Mouse (Mus musculus): ENCODE measurements around the gene Tecpr1. TPM values are rescaled to one million over a fixed set of nuclear protein-coding genes. Genes with fewer than 3 reads are reported as not detected.

Gene Tecpr1
- total and polyA plus RNA-seq, 3 experiments, result 6.9 to 20.1 (median 10.8) TPM

DNA sequence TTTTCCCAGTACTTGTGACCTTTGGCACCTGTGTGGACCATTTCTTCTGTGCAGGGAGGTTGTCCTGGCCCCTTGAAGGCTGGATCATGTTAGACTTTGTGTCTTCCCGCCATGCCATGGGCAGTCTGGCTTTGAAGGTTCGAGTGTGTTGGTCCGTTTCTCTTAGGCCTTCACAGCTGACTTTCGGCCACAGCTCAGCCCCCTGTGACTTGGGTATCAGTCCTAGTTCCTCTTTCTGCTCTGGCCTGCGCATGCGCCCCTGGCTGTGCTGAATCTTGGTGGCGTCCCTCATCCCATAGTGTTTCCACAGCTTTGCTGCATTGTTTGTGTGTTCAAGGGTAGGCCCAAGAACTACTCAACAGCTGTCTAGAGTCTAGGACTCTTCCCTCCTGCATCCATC lies 42.2 kb downstream of the Tecpr1 start:
- H3K4me1 ChIP-seq (ENCODE audit: insufficient read depth, low read depth, low read length), result peaks cover 46% of the 10 kb centered on the region
- no peaks in the 10 kb centered on the region for H3K27me3 ChIP-seq (ENCODE audit: insufficient read depth, low read length)
- TF ChIP-seq CTCF (IDR thresholded peaks at IDR 0.05; ENCODE audit: low read depth, low read length), result no peak
- TF ChIP-seq TAL1 (conservative IDR thresholded peaks at IDR 0.05; ENCODE audit: low read depth, low read length), result no peak
- no peak for TF ChIP-seq GATA1 (IDR thresholded peaks at IDR 0.05; ENCODE audit: borderline replicate concordance, low read length)
- TF ChIP-seq GATA2 (IDR thresholded peaks at IDR 0.05; ENCODE audit: borderline replicate concordance, low read depth, low read length), result no peak
- TF ChIP-seq POLR2AphosphoS5 (IDR thresholded peaks at IDR 0.05; ENCODE audit: insufficient replicate concordance, low read depth, low read length), result no peak
- peak overlapping the region; percentile 5; the same call in 1 of the 2 replicates for H3K4me3 ChIP-seq (ENCODE audit: low read depth, low read length)
- H3K36me3 ChIP-seq (replicated peaks), result peaks cover 77% of the 10 kb centered on the region
- ATAC-seq (ENCODE audit: extremely low read depth, insufficient number of reproducible peaks, low FRiP score, poor library complexity, severe bottlenecking) (0 out of 2 replicates have a peak, but pooled peaks have one; percentile 35), DNase-seq (ENCODE audit: low spot score) (peak; percentile 75)
- no peaks in the 10 kb centered on the region for H3K9me3 ChIP-seq (replicated peaks)

DNA sequence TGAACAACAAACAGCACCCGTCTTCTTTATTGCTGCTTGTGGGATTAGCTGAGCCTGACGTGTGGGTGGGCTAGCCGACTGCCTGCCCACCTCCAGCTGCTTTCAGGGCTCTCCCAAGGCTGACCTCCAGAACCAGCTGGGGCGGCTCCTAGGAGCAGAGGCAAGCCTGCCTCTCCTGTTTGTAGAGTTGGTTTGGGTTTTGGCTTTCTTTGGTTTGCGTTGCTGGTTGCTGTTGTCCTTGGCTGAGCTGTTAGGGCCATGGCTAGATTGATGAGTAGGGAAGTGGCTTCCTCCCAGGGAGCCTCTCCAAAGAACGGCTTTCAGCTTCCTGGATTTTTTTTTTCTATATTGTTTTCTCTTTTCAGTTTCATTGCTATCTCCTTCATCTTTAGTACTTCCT lies 45.2 kb downstream of the Tecpr1 start:
- DNase-seq (ENCODE audit: low spot score) (no peak), ATAC-seq (ENCODE audit: extremely low read depth, insufficient number of reproducible peaks, low FRiP score, poor library complexity, severe bottlenecking) (no peak)
- H3K36me3 ChIP-seq (replicated peaks), result peaks cover 81% of the 10 kb centered on the region
- H3K9me3 ChIP-seq (replicated peaks), result no peaks in the 10 kb centered on the region
- TF ChIP-seq TAL1 (conservative IDR thresholded peaks at IDR 0.05; ENCODE audit: low read depth, low read length) (no peak), POLR2AphosphoS5 (IDR thresholded peaks at IDR 0.05; ENCODE audit: insufficient replicate concordance, low read depth, low read length) (no peak), GATA2 (IDR thresholded peaks at IDR 0.05; ENCODE audit: borderline replicate concordance, low read depth, low read length) (no peak), GATA1 (IDR thresholded peaks at IDR 0.05; ENCODE audit: borderline replicate concordance, low read length) (no peak), CTCF (IDR thresholded peaks at IDR 0.05; ENCODE audit: low read depth, low read length) (no peak)
- no peaks in the 10 kb centered on the region for H3K27me3 ChIP-seq (ENCODE audit: insufficient read depth, low read length)
- H3K4me1 ChIP-seq (ENCODE audit: insufficient read depth, low read depth, low read length), result peaks cover 28% of the 10 kb centered on the region
- no peak overlapping the region for H3K4me3 ChIP-seq (ENCODE audit: low read depth, low read length)

DNA sequence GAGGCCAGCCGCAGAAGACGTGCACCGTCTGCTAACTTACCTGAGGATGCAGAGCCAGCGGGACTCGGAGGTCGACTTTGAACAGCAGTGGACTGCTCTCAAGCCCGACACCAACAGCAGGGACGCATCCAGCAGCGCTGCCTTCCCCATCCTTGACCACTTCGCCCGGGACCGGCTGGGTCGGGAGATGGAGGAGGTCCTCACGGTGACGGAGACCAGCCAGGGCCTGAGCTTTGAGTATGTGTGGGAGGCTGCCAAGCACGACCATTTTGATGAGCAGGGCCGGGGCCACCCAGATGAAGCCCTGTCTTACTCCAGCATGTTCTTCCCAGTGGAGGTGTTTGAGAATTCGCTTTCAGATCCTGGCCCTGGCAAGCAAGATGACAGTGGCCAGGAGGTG lies 49.8 kb downstream of the Tecpr1 start:
- ATAC-seq (ENCODE audit: extremely low read depth, insufficient number of reproducible peaks, low FRiP score, poor library complexity, severe bottlenecking), result no peak
- H3K4me3 ChIP-seq (ENCODE audit: low read depth, low read length), result no peak overlapping the region
- no peaks in the 10 kb centered on the region for H3K9me3 ChIP-seq (replicated peaks)
- TF ChIP-seq TAL1 (conservative IDR thresholded peaks at IDR 0.05; ENCODE audit: low read depth, low read length), result no peak
- no peak for TF ChIP-seq GATA1 (IDR thresholded peaks at IDR 0.05; ENCODE audit: borderline replicate concordance, low read length)
- TF ChIP-seq CTCF (IDR thresholded peaks at IDR 0.05; ENCODE audit: low read depth, low read length), result no peak
- no peak for TF ChIP-seq GATA2 (IDR thresholded peaks at IDR 0.05; ENCODE audit: borderline replicate concordance, low read depth, low read length)
- no peak for TF ChIP-seq POLR2AphosphoS5 (IDR thresholded peaks at IDR 0.05; ENCODE audit: insufficient replicate concordance, low read depth, low read length)
- peaks cover 4% of the 10 kb centered on the region; the same call in 1 of the 2 replicates for H3K4me1 ChIP-seq (ENCODE audit: insufficient read depth, low read depth, low read length)
- peaks cover 91% of the 10 kb centered on the region for H3K36me3 ChIP-seq (replicated peaks)
- no peaks in the 10 kb centered on the region for H3K27me3 ChIP-seq (ENCODE audit: insufficient read depth, low read length)
- no peak for DNase-seq (ENCODE audit: low spot score)

- TF ChIP-seq GATA2 (IDR thresholded peaks at IDR 0.05; ENCODE audit: borderline replicate concordance, low read depth, low read length) (no peak), GATA1 (IDR thresholded peaks at IDR 0.05; ENCODE audit: borderline replicate concordance, low read length) (no peak), POLR2AphosphoS5 (IDR thresholded peaks at IDR 0.05; ENCODE audit: insufficient replicate concordance, low read depth, low read length) (no peak), TAL1 (conservative IDR thresholded peaks at IDR 0.05; ENCODE audit: low read depth, low read length) (no peak), CTCF (IDR thresholded peaks at IDR 0.05; ENCODE audit: low read depth, low read length) (no peak)
- no peaks in the 10 kb centered on the region for H3K27me3 ChIP-seq (ENCODE audit: insufficient read depth, low read length)
- H3K4me3 ChIP-seq (ENCODE audit: low read depth, low read length), result no peak overlapping the region
- DNase-seq (ENCODE audit: low spot score) (no peak), ATAC-seq (ENCODE audit: extremely low read depth, insufficient number of reproducible peaks, low FRiP score, poor library complexity, severe bottlenecking) (no peak)
- no peaks in the 10 kb centered on the region for H3K9me3 ChIP-seq (replicated peaks)
- H3K36me3 ChIP-seq (replicated peaks), result peaks cover 77% of the 10 kb centered on the region
- no peaks in the 10 kb centered on the region for H3K4me1 ChIP-seq (ENCODE audit: insufficient read depth, low read depth, low read length)
Observed at GRCm38 (mm10) chr5:144169275-144169975, 54.0 kb downstream of the Tecpr1 start.

DNA sequence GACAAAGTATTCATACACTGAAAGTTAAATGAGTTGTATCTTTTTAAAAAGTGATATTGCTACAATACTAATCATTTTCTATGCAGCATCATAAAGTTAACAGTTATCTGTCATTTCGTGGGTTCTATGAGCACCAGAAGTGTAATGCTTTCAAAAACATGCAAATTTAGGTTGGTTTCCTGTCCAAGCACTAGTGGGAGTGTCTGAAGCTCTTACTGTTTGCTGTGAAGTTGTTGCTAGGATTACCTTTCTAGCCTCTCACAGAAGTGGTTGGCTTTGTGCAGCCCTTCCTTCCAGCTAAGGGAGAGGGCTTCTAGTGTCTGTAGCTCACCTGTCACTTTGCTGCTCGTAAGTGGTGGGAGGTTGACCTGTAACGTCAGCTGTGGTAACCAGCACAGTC lies 57.7 kb downstream of the Tecpr1 start:
- H3K4me3 ChIP-seq (ENCODE audit: low read depth, low read length), result no peak overlapping the region
- H3K9me3 ChIP-seq (replicated peaks), result no peaks in the 10 kb centered on the region
- DNase-seq (ENCODE audit: low spot score), result no peak
- no peaks in the 10 kb centered on the region for H3K27me3 ChIP-seq (ENCODE audit: insufficient read depth, low read length)
- ATAC-seq (ENCODE audit: extremely low read depth, insufficient number of reproducible peaks, low FRiP score, poor library complexity, severe bottlenecking), result no peak
- H3K4me1 ChIP-seq (ENCODE audit: insufficient read depth, low read depth, low read length), result peaks cover 12% of the 10 kb centered on the region
- peaks cover 77% of the 10 kb centered on the region for H3K36me3 ChIP-seq (replicated peaks)
- TF ChIP-seq GATA2 (IDR thresholded peaks at IDR 0.05; ENCODE audit: borderline replicate concordance, low read depth, low read length) (no peak), CTCF (IDR thresholded peaks at IDR 0.05; ENCODE audit: low read depth, low read length) (no peak), GATA1 (IDR thresholded peaks at IDR 0.05; ENCODE audit: borderline replicate concordance, low read length) (no peak), TAL1 (conservative IDR thresholded peaks at IDR 0.05; ENCODE audit: low read depth, low read length) (no peak), POLR2AphosphoS5 (IDR thresholded peaks at IDR 0.05; ENCODE audit: insufficient replicate concordance, low read depth, low read length) (no peak)

GRCm38 (mm10) chr5:144162813-144163517 lies 60.5 kb downstream of the Tecpr1 start:
- no peak for ATAC-seq (ENCODE audit: extremely low read depth, insufficient number of reproducible peaks, low FRiP score, poor library complexity, severe bottlenecking)

More at GRCm38 (mm10) chr5:144162813-144163517, 60.5 kb downstream of the Tecpr1 start:
- no peak for DNase-seq (ENCODE audit: low spot score)
- no peaks in the 10 kb centered on the region for H3K9me3 ChIP-seq (replicated peaks)
- H3K27me3 ChIP-seq (ENCODE audit: insufficient read depth, low read length), result no peaks in the 10 kb centered on the region
- no peak overlapping the region for H3K4me3 ChIP-seq (ENCODE audit: low read depth, low read length)
- H3K36me3 ChIP-seq (replicated peaks), result peaks cover 82% of the 10 kb centered on the region
- TF ChIP-seq TAL1 (conservative IDR thresholded peaks at IDR 0.05; ENCODE audit: low read depth, low read length) (no peak), GATA2 (IDR thresholded peaks at IDR 0.05; ENCODE audit: borderline replicate concordance, low read depth, low read length) (no peak), GATA1 (IDR thresholded peaks at IDR 0.05; ENCODE audit: borderline replicate concordance, low read length) (no peak), POLR2AphosphoS5 (IDR thresholded peaks at IDR 0.05; ENCODE audit: insufficient replicate concordance, low read depth, low read length) (no peak), CTCF (IDR thresholded peaks at IDR 0.05; ENCODE audit: low read depth, low read length) (no peak)
- peaks cover 12% of the 10 kb centered on the region for H3K4me1 ChIP-seq (ENCODE audit: insufficient read depth, low read depth, low read length)
